Mouse (Mus musculus): ENCODE data around the gene Flrt1.
A peak's percentile ranks its signal among the peaks of the same experiment; 100 is the strongest.

Flrt1 gene

DNA sequence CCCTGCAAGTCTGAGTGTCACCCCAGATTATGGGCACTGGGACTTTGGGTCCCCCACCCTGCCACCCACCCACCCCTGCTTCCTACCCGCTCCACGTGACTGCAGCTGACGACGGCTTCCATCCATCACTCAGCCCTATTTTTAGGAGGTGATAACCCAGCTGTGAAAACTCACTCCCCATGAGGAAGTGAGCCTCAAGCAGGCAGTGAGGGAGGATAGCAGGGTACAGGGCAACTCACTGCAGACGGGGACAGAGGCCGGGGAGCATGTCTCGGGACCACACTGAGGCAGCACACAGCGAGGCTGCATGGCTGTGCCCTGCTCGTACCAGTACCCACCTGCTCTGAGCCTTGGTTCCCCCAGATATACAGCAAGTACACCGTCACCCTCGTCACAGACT lies 24.8 kb upstream of the Flrt1 start:
- DNase-seq (ENCODE audit: low spot score), result no peak

DNA sequence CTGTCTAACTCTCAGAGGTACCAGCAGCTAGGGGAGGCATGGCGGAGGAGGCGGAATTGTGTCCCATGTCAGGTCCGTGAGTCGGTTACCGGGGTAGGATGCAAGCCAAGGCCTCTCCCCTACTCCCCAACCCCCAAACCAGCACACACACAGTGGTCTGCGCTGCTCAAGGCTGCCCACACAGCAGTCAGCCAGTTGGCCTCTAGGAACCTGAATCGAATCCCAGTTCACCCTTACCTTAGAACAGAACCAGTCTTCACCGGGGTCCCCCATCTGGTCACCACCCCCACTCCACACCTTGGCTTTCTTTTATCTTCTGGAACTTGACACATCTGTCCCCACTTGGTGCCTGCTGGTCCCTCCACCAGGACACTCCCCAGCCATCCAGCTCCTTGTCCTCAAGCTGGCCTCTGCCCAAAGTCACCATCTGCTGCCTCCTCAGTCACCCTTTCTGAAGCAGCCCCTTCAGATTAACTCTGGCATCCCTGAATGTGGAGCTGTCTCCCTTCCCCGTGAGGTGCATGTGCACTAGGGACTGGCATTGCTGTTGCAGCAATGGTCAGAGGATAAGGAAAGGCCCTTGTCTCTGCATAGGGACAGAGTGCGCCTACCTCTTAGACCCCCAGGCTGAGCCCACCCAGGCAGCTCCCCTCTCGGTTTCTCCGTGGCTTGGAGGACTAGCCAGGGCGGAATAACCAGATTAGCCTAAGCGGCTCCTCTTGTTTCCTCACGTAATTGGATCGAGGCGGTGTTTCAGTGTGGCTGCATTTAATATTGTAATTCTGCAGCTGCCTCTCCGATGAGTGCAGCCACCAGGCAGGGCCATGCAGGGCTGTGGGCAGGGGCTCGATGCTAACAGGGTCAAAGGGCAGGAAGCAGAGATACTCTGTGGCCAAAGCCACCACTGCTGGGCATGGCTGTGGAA lies 23.3 kb upstream of the Flrt1 start:
- no peak for DNase-seq (ENCODE audit: low spot score)

DNA sequence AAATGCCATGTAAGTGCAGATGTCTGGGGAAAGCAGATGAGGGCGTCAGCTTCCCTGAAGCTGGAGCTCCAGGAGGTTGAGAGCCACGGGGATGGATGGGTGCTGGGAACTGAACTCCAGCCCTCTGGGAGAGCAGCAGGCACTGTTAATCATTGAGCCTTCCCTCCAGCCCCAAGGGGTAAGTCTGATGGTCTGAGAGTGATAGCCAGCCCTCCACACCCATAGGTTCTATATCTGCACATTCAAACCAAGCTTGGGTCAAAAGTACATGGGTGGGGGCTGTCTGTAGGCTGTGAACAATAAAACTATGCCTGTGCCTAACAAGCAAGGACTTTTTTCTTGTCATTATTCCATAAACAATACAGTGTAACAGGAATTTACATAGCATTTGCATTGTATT lies 21.4 kb upstream of the Flrt1 start:
- no peak for DNase-seq (ENCODE audit: low spot score)

DNA sequence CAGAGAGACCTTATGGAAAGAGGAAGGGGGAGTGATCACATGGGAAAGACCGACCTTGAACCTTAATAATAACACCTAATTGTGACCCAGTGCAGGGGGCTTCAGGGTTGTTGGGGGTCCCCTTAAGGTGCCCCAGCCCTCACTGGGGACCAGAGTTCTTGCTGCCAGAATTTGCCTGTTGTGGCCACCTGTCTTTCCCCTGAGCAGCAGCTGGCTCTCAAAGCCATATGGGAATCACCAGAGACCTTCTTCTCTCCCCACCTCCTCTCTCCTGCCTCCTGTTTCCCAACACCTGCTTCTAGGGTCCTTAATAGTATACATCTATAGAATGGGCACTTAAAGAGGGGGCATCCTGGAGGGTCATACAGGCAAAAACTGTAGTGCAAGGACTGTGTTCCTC lies 20.7 kb upstream of the Flrt1 start:
- no peak for DNase-seq (ENCODE audit: low spot score)

DNA sequence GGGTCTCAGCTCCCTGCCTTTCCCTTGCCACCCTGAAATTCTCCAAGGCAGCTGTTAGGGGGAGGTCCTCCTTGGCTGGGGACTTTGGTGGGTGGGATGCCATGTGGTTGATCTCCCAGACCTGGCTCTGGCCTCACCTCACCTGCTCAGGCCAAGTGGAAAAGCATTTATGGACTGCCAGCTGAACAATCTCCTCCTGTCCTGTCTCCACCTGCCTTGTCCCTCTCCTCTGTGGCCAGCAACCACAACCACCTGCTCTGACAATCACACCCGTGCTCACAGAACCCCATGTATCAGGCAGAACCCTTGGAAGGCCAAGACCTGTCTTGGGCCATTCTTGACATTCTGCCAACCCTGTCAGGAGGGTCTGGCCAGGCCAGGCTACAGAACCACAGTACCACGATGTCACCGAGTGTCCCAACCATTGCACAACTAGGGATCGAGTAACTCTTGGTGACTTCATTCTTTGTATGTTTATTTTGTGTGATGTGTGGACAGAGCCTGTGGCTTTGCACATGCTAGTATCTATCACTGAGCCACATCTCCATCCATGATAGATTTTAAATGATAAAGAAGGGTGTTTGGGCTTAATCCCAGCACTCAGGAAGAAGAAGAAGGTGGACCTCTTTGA lies 20.1 kb upstream of the Flrt1 start:
- DNase-seq (ENCODE audit: low spot score), result no peak

DNA sequence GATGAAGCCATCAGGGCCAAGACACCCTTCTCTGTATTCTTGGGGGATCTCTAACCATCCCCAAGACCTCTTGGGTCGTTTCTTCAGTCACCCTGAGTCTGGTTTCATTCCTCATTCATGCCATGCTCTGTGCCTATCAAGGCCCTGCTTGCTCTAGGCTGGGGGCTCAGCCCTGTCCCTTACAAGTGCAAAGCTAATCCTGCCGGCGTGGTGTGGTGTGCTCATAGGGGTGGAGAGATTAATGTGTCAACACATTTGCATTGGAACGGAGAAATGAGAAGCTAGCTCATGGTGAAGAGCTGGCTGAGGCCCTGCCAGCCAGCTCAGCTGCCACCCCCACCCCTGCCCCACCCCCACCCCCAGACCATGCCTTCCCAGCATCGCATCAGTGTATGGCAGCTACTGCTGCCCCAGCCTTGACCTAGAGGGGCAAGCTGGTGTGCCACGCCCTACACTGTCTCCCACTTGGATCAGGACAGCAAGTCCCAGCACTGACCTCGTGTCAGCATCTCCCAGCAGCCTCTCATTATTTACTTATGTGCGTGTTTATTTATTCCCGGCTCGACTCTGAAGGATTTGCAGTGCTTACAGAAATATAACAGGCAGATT lies 17.3 kb upstream of the Flrt1 start:
- no peak for DNase-seq (ENCODE audit: low spot score)

DNA sequence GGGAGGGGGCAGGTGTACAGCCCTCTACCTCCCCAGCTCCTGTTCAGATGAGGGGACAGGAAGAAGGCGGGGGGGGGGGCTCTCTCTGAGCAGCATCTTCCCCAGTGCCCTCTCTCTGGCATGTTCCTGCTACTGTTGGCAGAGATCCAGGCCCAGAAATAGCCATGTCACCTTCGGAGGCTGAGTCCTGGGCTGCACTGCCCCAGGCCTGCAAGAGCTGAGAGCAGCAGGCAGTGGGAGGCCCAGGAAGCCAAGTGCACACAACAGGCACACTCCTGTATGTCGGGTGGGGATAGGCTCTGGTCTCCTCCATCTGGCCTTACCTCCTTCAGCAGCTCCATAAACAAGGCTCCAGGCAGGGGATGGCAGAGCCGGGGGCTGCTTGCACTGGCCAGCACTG lies 16.7 kb upstream of the Flrt1 start:
- no peak for DNase-seq (ENCODE audit: low spot score)

DNA sequence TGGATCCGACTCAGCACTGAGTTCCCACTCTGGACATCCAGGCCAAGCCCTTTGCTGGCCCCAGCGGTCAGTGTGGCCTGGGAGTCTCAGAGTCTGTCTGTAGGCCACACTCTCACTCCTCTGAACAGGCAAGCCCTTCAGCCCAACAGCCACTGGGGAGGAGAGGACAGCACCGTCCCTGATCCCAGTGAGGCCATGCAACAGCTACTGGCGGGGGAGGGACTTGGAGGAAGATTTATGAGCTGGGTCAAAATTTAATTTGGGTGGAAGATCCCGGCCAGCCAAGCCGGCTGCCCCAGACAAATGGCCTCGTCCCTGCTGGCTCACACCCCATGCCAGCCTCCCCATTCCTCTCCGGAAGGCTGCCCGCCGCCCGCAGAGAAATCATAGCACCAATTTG lies 15.7 kb upstream of the Flrt1 start:
- no peak for DNase-seq (ENCODE audit: low spot score)

DNA sequence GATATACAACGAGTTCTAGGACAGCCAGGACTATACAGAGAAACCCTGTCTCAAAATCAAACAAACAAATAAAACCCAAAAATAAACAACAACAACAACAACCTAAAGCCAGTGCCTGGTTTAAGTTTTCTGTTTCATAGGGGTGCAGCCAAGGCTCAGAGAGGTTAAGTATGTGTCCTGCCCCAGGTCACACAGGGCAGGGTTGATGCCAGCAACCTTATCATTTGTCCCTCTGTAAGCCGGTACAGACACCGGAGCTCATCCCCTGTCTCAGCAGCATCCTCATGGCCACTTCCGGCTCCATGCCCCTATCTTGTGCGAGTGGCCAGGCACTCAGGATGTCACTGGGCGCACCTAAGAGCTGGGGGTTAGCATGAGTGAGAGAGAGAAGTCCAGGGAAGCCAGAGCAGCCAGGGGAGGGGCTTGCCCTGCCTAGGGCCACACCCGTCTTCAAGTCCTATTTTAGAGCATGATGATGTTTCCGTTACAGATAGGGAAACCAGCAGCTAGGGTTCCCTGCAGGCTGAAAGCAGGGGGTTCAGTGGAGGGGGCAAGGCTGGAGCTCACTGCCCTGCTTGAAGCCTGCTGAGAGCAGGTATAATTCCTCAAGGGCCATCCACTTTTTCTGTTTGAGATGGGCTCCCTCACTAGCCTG lies 12.3 kb upstream of the Flrt1 start:
- no peak for DNase-seq (ENCODE audit: low spot score)

DNA sequence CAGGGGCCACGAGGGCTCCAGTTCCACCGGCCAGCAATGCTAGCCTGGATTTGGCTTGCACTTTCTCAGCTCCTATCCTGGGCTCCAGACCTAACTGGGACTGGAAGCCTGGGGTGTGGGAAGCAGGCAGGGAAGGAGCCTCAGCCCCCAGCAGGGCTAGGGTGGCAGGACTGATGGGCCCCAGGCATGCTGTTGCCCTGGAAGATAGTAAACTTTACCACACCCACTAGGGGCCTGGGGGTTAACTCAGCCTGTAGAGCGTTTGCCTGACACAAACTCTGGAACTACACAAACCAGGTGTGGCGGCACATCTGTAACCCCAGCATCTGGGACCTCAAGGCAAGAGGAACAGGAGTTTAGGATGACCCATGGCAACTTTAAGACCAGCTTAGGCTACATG lies 11.6 kb upstream of the Flrt1 start:
- DNase-seq (ENCODE audit: low spot score), result no peak

DNA sequence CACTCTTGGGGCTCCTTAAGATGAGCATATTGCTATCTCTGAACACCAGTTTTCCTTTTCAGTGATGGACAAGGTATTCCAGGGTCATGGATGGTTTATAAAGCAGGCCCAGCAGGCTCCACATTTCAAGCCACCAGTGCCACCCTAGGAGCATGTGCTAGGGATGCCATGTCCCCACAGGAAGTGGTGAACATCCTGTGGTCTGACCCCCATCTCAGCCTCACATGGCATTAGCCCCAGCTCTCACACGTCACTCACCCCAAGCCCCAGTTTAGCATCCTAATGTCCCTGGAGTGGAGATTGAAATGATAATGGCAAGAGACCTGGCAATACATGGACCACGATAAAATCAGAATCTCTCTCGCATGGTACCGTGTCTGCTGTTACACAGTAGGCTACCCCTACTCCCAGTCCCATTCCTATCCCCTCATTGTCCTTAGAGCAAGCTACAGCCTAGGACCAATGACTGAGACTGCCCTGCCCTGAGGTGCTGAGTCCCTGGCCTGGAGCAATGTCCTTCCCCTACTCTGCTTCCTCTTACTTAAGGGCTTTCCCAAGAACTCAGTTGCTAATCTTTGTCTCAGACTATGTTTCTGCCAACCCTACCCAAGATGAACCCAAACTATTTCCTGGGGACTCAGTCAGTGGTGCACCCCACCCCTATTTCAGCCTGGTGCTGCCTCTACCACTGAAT lies 10.7 kb upstream of the Flrt1 start:
- no peak for DNase-seq (ENCODE audit: low spot score)

DNA sequence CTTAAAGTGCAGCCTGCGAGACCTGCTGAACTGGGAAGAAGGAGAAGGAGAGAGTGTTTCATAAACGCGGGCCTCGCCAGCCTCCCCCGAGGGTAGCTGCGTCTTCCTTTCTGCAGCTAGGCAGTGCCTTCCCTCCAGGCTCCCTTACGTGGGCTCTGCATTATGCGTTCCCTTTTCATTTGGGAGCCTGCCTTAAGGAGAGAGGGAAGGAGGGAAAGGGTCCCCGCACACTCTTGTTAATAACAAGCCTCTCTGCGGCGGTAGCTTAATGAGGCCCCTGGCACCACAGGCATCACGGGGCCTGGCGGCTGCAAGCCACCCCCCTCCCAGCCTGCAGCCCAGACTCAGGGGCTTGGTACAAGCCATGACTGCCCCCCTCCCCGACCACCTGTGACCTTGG lies 8.0 kb upstream of the Flrt1 start:
- no peak for DNase-seq (ENCODE audit: low spot score)

DNA sequence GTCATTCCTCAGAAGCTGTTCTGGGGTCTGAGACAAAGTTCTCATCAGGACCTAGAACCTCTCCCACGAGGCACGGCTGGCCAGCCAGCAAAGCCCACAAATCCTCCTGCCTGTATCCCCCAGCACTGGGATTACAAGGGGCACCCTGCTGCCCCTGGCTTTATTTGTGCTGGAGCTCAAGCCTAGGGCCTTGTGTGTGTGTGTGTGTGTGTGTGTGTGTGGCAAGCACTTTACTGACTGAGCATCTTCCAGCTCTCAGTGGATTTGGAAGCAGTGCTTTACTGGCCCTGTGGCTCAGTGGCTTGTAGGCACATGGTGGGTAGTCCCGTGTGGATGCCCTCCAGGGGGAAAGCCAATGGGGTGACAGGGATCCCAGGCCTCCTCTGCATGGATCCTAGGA lies 7.1 kb upstream of the Flrt1 start:
- no peak for DNase-seq (ENCODE audit: low spot score)

DNA sequence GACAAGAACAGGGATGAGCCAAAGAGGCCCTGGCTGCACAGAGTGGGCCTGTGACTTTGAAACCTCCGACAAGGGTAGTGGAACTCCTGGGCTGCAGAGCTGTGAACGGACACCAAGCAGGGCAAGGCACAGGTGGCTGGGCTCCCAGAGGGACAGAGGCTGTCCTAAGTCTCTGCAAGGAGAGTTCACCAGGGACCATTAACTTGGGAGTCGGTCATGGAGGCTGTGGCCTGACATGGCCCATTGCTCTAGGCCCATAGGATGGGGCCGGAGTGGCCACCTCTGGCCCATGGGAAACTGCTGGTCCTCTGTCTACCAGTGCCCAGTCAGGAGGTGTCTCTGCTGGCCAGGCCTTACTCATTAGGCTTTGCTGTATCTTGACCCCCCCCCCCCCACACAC lies 6.2 kb upstream of the Flrt1 start:
- no peak for DNase-seq (ENCODE audit: low spot score)

DNA sequence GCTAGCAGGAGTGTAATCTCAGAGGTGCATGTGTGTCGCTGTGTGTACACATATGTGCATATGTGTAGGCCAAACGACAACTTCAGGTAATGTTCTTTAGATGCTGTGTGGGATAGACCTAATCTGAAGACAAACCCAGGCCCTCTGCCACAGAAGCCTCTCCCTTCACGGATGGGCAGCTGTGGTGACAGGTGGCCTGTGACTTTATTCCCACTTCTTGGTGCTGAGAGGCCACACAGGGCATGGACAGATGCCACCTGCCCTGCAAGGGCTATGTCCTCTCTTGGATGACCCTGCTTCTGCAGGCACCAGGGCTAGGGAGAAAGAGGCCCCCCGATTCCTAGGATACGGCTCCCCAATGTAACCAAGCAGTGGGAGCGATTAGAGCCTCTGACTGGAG lies 5.8 kb upstream of the Flrt1 start:
- DNase-seq (ENCODE audit: low spot score), result no peak

DNA sequence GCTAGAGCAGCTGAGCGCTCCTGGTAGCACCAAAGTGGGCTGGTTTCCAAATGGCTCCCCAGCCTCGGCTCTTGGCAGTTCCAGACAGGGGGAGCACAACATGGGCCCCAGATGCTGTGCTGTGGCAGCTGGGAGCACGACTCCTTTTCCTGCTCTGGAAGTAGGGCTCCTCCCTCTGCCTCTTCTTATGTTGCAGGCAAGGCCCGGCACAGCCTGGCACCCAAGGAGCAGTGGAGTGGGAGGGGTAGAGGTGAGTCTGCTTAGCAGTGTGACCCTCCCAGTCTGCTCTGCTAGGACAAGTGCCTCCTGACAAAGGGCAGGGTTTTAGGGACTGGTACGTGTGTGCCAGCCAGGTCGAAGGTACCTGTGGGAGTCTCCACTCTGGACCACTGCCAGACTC lies 5.3 kb upstream of the Flrt1 start:
- no peak for DNase-seq (ENCODE audit: low spot score)

DNA sequence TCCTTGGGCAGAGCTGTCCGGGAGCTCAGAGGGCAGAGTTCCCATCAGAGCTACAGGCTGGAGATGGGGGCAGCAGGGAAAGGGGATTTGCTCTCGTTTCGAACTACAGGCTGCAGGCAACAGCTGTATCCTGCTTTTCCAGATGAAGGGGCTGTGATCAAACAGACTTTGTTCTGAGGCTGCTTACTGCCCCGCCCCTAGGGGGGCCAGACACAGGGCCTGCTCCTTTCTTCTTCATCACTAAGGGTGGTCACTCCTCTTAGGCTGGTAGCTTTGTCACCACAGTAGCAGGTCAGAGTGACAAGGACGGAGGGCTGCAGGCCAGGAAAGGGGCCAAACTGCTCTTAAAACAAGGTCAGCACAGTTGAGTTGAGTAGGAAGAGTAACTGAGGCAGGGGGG lies 4.6 kb upstream of the Flrt1 start:
- no peak for DNase-seq (ENCODE audit: low spot score)

DNA sequence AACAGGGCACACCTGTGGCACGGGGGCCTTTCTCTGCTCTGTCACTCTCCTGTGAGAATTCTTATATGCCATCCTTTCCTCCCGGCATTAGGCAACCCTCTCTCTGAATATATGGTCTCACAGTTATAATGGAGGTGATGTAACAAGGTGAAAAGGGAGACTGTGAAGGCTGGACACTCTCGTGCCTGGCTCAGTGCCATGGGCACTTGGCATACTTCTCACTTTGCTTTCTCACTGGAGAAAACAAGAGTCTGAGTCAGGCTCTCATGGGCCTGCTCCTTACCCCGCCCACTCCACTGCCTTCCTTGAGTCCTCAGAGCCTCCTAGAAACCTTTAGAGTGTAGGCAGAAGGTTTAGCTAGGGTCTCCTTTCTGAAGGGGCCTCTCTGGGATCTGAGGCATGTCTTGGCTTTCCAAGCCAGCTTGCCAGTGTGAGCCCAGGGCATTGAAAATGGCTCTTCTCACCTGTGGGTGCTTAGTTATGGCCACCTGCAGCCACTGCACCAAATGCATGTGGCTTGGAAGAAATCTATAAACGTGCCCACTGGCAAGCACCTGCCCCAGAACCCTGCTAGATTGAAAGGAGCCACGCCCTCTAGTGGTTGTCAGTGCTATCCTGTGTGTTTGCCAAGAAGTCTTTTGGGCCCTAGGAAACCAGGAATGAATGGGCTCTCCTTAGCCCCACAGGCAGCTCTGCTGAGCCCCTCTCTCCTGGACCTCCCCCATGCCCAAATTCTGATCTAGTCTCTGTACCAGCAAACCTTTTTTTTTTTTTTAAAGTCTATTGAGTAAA lies 2.8 kb upstream of the Flrt1 start:
- no peak for DNase-seq (ENCODE audit: low spot score)

DNA sequence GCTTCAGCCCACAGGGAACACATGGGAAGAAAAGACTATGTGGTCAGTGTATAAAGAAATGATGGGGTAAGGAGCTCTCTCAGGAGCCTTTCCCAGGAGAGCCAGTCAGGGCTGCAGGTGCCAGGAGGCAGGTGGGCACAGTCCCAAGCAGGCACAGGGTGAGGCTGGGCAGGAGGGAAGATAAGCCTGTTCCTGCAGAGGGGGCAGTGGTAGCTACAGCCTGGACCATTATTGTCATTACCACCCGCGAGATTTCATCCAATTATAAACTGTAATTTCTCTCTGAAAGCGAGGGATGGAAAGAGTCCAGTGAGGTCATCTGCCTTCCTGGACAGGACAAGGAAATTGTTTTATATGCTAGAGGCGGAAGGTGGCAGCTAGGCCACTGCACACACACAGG lies 1.6 kb upstream of the Flrt1 start:
- DNase-seq (ENCODE audit: low spot score), result no peak

DNA sequence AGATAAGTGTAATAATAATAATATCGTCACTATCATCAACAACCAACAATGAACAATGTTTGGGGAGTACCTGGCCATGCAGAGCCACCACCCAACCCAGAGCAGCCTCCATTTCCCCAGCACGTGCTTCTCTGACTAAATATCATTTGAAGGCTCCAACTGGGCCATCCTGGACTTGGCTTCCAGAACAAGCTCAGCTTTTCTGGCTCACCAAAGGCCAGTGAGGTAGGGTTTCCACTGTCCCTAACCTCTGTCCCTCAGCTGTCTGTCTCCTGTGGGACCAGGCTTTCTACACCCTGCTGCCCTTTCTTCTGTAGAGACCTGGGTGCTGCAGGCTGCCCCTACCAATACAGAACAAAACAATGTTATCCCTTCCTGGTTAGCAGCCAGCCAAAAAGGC lies 1.0 kb upstream of the Flrt1 start:
- DNase-seq (ENCODE audit: low spot score), result no peak

DNA sequence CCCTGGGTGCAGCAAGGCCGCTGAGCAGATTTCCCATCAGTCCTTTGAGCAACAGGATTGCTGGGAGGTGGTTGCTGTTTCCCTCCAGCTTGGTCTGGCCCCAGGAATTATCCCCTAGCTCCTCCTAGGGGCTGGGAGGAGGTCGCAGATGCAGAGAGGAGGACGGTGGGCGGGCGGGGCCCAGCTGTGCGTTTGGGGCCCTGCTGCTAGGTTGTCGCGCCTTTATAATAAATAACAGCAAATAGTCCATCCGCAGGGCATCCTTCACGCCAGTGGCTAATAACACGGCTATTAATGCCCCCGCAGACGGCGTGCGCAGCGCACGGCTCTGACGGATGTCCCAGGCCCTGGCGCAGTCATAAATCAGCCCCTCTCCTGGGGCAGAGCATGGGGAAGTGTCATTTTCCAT lies 1.5 kb downstream of the Flrt1 start:
- peak; percentile 47 for DNase-seq (ENCODE audit: low spot score)

Data from yolk sac, embryonic 10.5 days (tissue).